Mouse (Mus musculus): ENCODE data around the gene Atp6v1g1. TPM values are rescaled to one million over a fixed set of nuclear protein-coding genes. Genes with fewer than 3 reads are reported as not detected.

The Atp6v1g1 gene
- total and polyA plus RNA-seq, 3 experiments = 78.7 to 143 (median 95.1) TPM

DNA sequence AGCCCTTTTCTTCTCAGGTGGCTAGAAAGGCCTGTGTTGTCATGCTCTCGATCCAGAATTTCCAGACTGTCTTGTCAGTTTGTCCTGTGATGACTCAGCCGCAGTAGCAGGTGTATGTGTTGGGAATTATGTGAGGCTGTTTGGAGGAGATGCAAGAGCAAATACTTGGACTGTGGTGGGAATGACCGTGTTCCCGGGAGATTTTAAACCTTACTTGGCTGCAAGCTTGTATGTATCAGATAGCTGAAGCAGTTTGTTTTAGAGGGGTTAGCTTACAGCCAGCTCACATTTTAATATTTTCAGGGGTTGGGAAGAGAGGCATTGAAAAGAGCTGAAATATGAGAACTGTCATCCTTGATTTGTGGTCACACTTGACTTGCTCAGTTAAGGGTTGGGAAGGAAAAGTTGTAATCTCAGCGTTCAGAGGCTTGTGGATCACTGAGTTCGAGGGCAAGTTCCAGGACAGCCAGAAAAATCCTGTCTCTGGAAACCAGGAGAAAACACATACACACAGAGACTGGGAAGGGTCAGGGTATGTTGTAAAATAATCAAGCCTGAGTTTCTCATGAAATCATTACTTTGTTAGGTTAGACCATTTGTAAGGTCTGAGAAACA lies 2.0 kb downstream of the Atp6v1g1 start:
- no peaks in the 10 kb centered on the region for H3K9me3 ChIP-seq (replicated peaks; ENCODE audit: low read length)
- no peak for DNase-seq (ENCODE audit: extremely low read depth)
- peaks cover 28% of the 10 kb centered on the region for H3K79me2 ChIP-seq (replicated peaks; ENCODE audit: control insufficient read depth, extremely low read depth, insufficient read depth, poor library complexity, severe bottlenecking)
- peak overlapping the region; percentile 84; the same call in 1 of the 2 replicates for H3K9ac ChIP-seq (ENCODE audit: insufficient read depth, low read depth)
- dilution Hi-C loops (cut with MboI; ENCODE audit: extremely low pct_ligation_motif_present, extremely low pct_unique_long_range_greater_than_20kb, low sequenced_read_pairs) = no loop called here
- H3K27ac ChIP-seq (ENCODE audit: insufficient read depth, low read depth) = no peak overlapping the region
- H3K4me3 ChIP-seq (replicated peaks in 1 of 3; ENCODE audit: low read depth in 2 of 3, low read length in 2 of 3, poor library complexity in 1 of 3) = peak overlapping the region in 1 of 3 experiments; percentile 94
- in situ Hi-C loops (cut with MboI; ENCODE audit: low pct_ligation_motif_present, low pct_unique_long_range_greater_than_20kb, low sequenced_read_pairs) = no loop called here
- H3K27me3 ChIP-seq (replicated peaks) = no peaks in the 10 kb centered on the region
- no peak for TF ChIP-seq MAZ (IDR thresholded peaks at IDR 0.05; ENCODE audit: low read depth, low read length)
- TF ChIP-seq USF1 (IDR thresholded peaks at IDR 0.05; ENCODE audit: low read depth, low read length) = no peak
- no peak for TF ChIP-seq ELF1 (IDR thresholded peaks at IDR 0.05; ENCODE audit: low read depth, low read length)
- no peak for TF ChIP-seq MXI1 (IDR thresholded peaks at IDR 0.05; ENCODE audit: low read depth, low read length)
- H3K4me1 ChIP-seq (ENCODE audit: control insufficient read depth in 1 of 2, insufficient read depth in 2 of 2) = peaks cover 13 to 40% of the 10 kb centered on the region in 2 experiments
- peak overlapping the region; percentile 92 for H3K4me2 ChIP-seq (ENCODE audit: insufficient read depth, low read depth, poor library complexity, severe bottlenecking)
- H3K36me3 ChIP-seq (replicated peaks in 1 of 2; ENCODE audit: control insufficient read depth in 1 of 2, insufficient read depth in 1 of 2, low read length in 1 of 2) = peaks cover 29 to 46% of the 10 kb centered on the region in 2 experiments

GRCm38 (mm10) chr4:63547799-63548198 lies 3.2 kb downstream of the Atp6v1g1 start:
- Histone ChIP-seq H3K4me2 (ENCODE audit: insufficient read depth, low read depth, poor library complexity, severe bottlenecking) (no peak overlapping the region), H3K36me3 (replicated peaks in 1 of 2; ENCODE audit: control insufficient read depth in 1 of 2, insufficient read depth in 1 of 2, low read length in 1 of 2) (peaks cover 37 to 59% of the 10 kb centered on the region in 2 experiments), H3K27me3 (replicated peaks) (no peaks in the 10 kb centered on the region), H3K4me3 (replicated peaks in 1 of 3; ENCODE audit: low read depth in 2 of 3, low read length in 2 of 3, poor library complexity in 1 of 3) (no peak overlapping the region), H3K4me1 (ENCODE audit: control insufficient read depth in 1 of 2, insufficient read depth in 2 of 2) (peaks cover 13 to 40% of the 10 kb centered on the region in 2 experiments), H3K27ac (ENCODE audit: insufficient read depth, low read depth) (no peak overlapping the region), H3K79me2 (replicated peaks; ENCODE audit: control insufficient read depth, extremely low read depth, insufficient read depth, poor library complexity, severe bottlenecking) (peaks cover 28% of the 10 kb centered on the region), H3K9ac (ENCODE audit: insufficient read depth, low read depth) (0 out of 2 replicates have a peak overlapping the region, but pooled peaks have one; percentile 14), H3K9me3 (replicated peaks; ENCODE audit: low read length) (no peaks in the 10 kb centered on the region)
- in situ Hi-C loops (cut with MboI; ENCODE audit: low pct_ligation_motif_present, low pct_unique_long_range_greater_than_20kb, low sequenced_read_pairs) (no loop called here), dilution Hi-C loops (cut with MboI; ENCODE audit: extremely low pct_ligation_motif_present, extremely low pct_unique_long_range_greater_than_20kb, low sequenced_read_pairs) (no loop called here)
- no peak for DNase-seq (ENCODE audit: extremely low read depth)
- TF ChIP-seq USF2 (conservative IDR thresholded peaks at IDR 0.05; ENCODE audit: low read depth, low read length) (no peak), MXI1 (IDR thresholded peaks at IDR 0.05; ENCODE audit: low read depth, low read length) (no peak), POLR2A (IDR thresholded peaks at IDR 0.05; ENCODE audit: low read depth, low read length) (no peak), ZMIZ1 (IDR thresholded peaks at IDR 0.05; ENCODE audit: low read depth, low read length) (no peak), ELF1 (IDR thresholded peaks at IDR 0.05; ENCODE audit: low read depth, low read length) (no peak), BHLHE40 (IDR thresholded peaks at IDR 0.05; ENCODE audit: low read depth, low read length) (no peak), ZNF384 (IDR thresholded peaks at IDR 0.05; ENCODE audit: low read depth, low read length) (peak; percentile 36), MEF2A (IDR thresholded peaks at IDR 0.05; ENCODE audit: borderline replicate concordance, low read depth, low read length) (no peak), NELFE (IDR thresholded peaks at IDR 0.05; ENCODE audit: low read depth, low read length) (no peak)

- H3K9me3 ChIP-seq (replicated peaks; ENCODE audit: low read length) = no peaks in the 10 kb centered on the region
- H3K4me1 ChIP-seq (ENCODE audit: control insufficient read depth in 1 of 2, insufficient read depth in 2 of 2) = peaks cover 13 to 37% of the 10 kb centered on the region in 2 experiments
- dilution Hi-C loops (cut with MboI; ENCODE audit: extremely low pct_ligation_motif_present, extremely low pct_unique_long_range_greater_than_20kb, low sequenced_read_pairs) (no loop called here), in situ Hi-C loops (cut with MboI; ENCODE audit: low pct_ligation_motif_present, low pct_unique_long_range_greater_than_20kb, low sequenced_read_pairs) (no loop called here)
- H3K4me2 ChIP-seq (ENCODE audit: insufficient read depth, low read depth, poor library complexity, severe bottlenecking) = no peak overlapping the region
- no peak for DNase-seq (ENCODE audit: extremely low read depth)
- peaks cover 28% of the 10 kb centered on the region for H3K79me2 ChIP-seq (replicated peaks; ENCODE audit: control insufficient read depth, extremely low read depth, insufficient read depth, poor library complexity, severe bottlenecking)
- H3K27me3 ChIP-seq (replicated peaks) = no peaks in the 10 kb centered on the region
- H3K36me3 ChIP-seq (replicated peaks in 1 of 2; ENCODE audit: control insufficient read depth in 1 of 2, insufficient read depth in 1 of 2, low read length in 1 of 2) = peaks cover 40 to 63% of the 10 kb centered on the region in 2 experiments
- H3K9ac ChIP-seq (ENCODE audit: insufficient read depth, low read depth) = no peak overlapping the region
- H3K4me3 ChIP-seq (replicated peaks in 1 of 3; ENCODE audit: low read depth in 2 of 3, low read length in 2 of 3, poor library complexity in 1 of 3) = no peak overlapping the region
- no peak overlapping the region for H3K27ac ChIP-seq (ENCODE audit: insufficient read depth, low read depth)
- TF ChIP-seq CTCF (conservative IDR thresholded peaks at IDR 0.05 in 1 of 2, IDR thresholded peaks at IDR 0.05 in 1 of 2; ENCODE audit: low read depth in 2 of 2, low read length in 2 of 2) = peak in 1 of 2 experiments; percentile 12; a peak in 1 of 4 replicates
- no peak for TF ChIP-seq ZNF384 (IDR thresholded peaks at IDR 0.05; ENCODE audit: low read depth, low read length)
- TF ChIP-seq ZKSCAN1 (IDR thresholded peaks at IDR 0.05; ENCODE audit: borderline replicate concordance, low read depth, low read length) = no peak
- TF ChIP-seq MYC (IDR thresholded peaks at IDR 0.05; ENCODE audit: low read depth, low read length) = no peak
- no peak for TF ChIP-seq MAZ (IDR thresholded peaks at IDR 0.05; ENCODE audit: low read depth, low read length)
- no peak for TF ChIP-seq HCFC1 (IDR thresholded peaks at IDR 0.05; ENCODE audit: low read depth, low read length)
- no peak for TF ChIP-seq SMC3 (IDR thresholded peaks at IDR 0.05; ENCODE audit: low read depth, low read length)
Observed at GRCm38 (mm10) chr4:63548491-63548890, 3.9 kb downstream of the Atp6v1g1 start.

Measured in CH12.LX (cell line).